In genomic region chr11:99574106-99574505, GRCm38 (mm10) we compare ENCODE assay signal across 8 mouse cellular contexts. TPM values are rescaled to one million over a fixed set of nuclear protein-coding genes. Genes with fewer than 3 reads are reported as not detected.
DNase-seq lines count a peak whose midpoint lies in the region; ATAC-seq and TF ChIP-seq lines count a peak whose summit lies in the region.

No protein-coding gene starts in this region.

- peak overlapping the region; percentile 53 for H3K9ac ChIP-seq in forebrain, embryonic 13.5 days

- peak; percentile 2 for DNase-seq in G1E (ENCODE audit: low spot score)
- peak; percentile 4 for DNase-seq in c-Kit-positive CD71-positive TER-119-negative erythroid progenitor cells, embryonic 14.5 days (ENCODE audit: low read depth)
- DNase-seq in hindbrain, embryonic 10.5 days (ENCODE audit: low spot score) = peak; percentile 83
- peak; percentile 24 to 65 for DNase-seq in layer of hippocampus, adult 8-10 months (ENCODE audit: low spot score in 2 of 2)
- DNase-seq in lung, postnatal 36 days = peak; percentile 84
- DNase-seq in retina, postnatal 7 days (ENCODE audit: low read depth, low spot score) = peak; percentile 54
- DNase-seq in urinary bladder, postnatal 10 days (ENCODE audit: low spot score) = peak; percentile 30

- ATAC-seq in G1E (ENCODE audit: extremely low read depth, insufficient number of reproducible peaks, low FRiP score, poor library complexity, severe bottlenecking) = peak; percentile 45; the same call in 1 of the 2 replicates
- ATAC-seq in forebrain, embryonic 13.5 days = peak; percentile 83

- no peak overlapping the region for H3K4me3 ChIP-seq in G1E (ENCODE audit: low read depth, low read length)
- peak overlapping the region; percentile 21; the same call in 1 of the 2 replicates for H3K4me3 ChIP-seq in forebrain, embryonic 13.5 days
- H3K4me3 ChIP-seq in hindbrain, embryonic 10.5 days = peak overlapping the region; percentile 26; the same call in 1 of the 2 replicates

- peak overlapping the region; percentile 51 for H3K4me2 ChIP-seq in forebrain, embryonic 13.5 days

- H3K27ac ChIP-seq in forebrain, embryonic 13.5 days = no peak overlapping the region
- peak overlapping the region; percentile 73; the same call in 1 of the 2 replicates for H3K27ac ChIP-seq in hindbrain, embryonic 10.5 days

- TF ChIP-seq CTCF in G1E (IDR thresholded peaks at IDR 0.05; ENCODE audit: low read depth, low read length) = peak; percentile 38; the same call in 1 of the 2 replicates

- WGBS in forebrain, embryonic 13.5 days = 3% methylated on average over 7 of the region's 7 CpGs
- WGBS in hindbrain, embryonic 10.5 days = 6% methylated on average over 7 of the region's 7 CpGs

- H3K9me3 ChIP-seq in G1E (replicated peaks) = peaks cover 11% of the 10 kb centered on the region
- no peaks in the 10 kb centered on the region for H3K9me3 ChIP-seq in forebrain, embryonic 13.5 days (replicated peaks)
- no peaks in the 10 kb centered on the region for H3K9me3 ChIP-seq in hindbrain, embryonic 10.5 days

- H3K4me1 ChIP-seq in G1E (ENCODE audit: insufficient read depth, low read depth, low read length) = no peaks in the 10 kb centered on the region
- no peaks in the 10 kb centered on the region for H3K4me1 ChIP-seq in forebrain, embryonic 13.5 days
- peaks cover 4% of the 10 kb centered on the region; the same call in 1 of the 2 replicates for H3K4me1 ChIP-seq in hindbrain, embryonic 10.5 days (replicated peaks)

- H3K36me3 ChIP-seq in G1E (replicated peaks) = no peaks in the 10 kb centered on the region
- no peaks in the 10 kb centered on the region for H3K36me3 ChIP-seq in forebrain, embryonic 13.5 days (ENCODE audit: poor library complexity, severe bottlenecking)
- H3K36me3 ChIP-seq in hindbrain, embryonic 10.5 days = no peaks in the 10 kb centered on the region

- no peaks in the 10 kb centered on the region for H3K27me3 ChIP-seq in G1E (ENCODE audit: insufficient read depth, low read length)
- no peaks in the 10 kb centered on the region for H3K27me3 ChIP-seq in forebrain, embryonic 13.5 days
- no peaks in the 10 kb centered on the region for H3K27me3 ChIP-seq in hindbrain, embryonic 10.5 days (ENCODE audit: insufficient read depth, poor library complexity, severe bottlenecking)

RNA-seq across cellular contexts. Expression of gene Krtap1-5, which starts 6.7 kb away (rescaled TPM):
- total RNA-seq in G1E (2014; fragmentation: Nextera tagmentation) = not detected in 2 replicates
- 0.11 and 0.12 TPM in 2 replicates for total RNA-seq in G1E (2017)
- not detected in 2 replicates for polyA plus RNA-seq in G1E (2012)
- not detected in 2 replicates for polyA plus RNA-seq in forebrain, embryonic 13.5 days (2015; fragmentation: Nextera tagmentation; extraction: Ambion mirVana)
- polyA plus RNA-seq in hindbrain, embryonic 10.5 days (2016; fragmentation: Nextera tagmentation; extraction: Ambion mirVana) = not detected in 2 replicates
- not detected for total RNA-seq in layer of hippocampus, adult 8-10 months (2022)

RNA-seq across cellular contexts. Expression of gene Krtap3-1, which starts 7.7 kb away (rescaled TPM):
- not detected in 2 replicates for total RNA-seq in G1E (2014; fragmentation: Nextera tagmentation)
- not detected in 2 replicates for total RNA-seq in G1E (2017)
- polyA plus RNA-seq in G1E (2012) = not detected in 2 replicates
- not detected in 2 replicates for polyA plus RNA-seq in forebrain, embryonic 13.5 days (2015; fragmentation: Nextera tagmentation; extraction: Ambion mirVana)
- polyA plus RNA-seq in hindbrain, embryonic 10.5 days (2016; fragmentation: Nextera tagmentation; extraction: Ambion mirVana) = not detected in 2 replicates
- not detected for total RNA-seq in layer of hippocampus, adult 8-10 months (2022)

RNA-seq across cellular contexts. Expression of gene Krtap1-4, which starts 9.3 kb away (rescaled TPM):
- total RNA-seq in G1E (2014; fragmentation: Nextera tagmentation) (not detected in 2 replicates), G1E (2017) (0.41 TPM in 1 of 2 replicates, not detected in the other)
- polyA plus RNA-seq in G1E (2012) = not detected in 2 replicates
- not detected in 2 replicates for polyA plus RNA-seq in forebrain, embryonic 13.5 days (2015; fragmentation: Nextera tagmentation; extraction: Ambion mirVana)
- not detected in 2 replicates for polyA plus RNA-seq in hindbrain, embryonic 10.5 days (2016; fragmentation: Nextera tagmentation; extraction: Ambion mirVana)
- total RNA-seq in layer of hippocampus, adult 8-10 months (2022) = not detected

RNA-seq across cellular contexts. Expression of gene Gm11939, which starts 14.8 kb away (rescaled TPM):
- total RNA-seq in G1E (2014; fragmentation: Nextera tagmentation) (not detected in 2 replicates), G1E (2017) (not detected in 2 replicates)
- polyA plus RNA-seq in G1E (2012) = not detected in 2 replicates
- not detected in 2 replicates for polyA plus RNA-seq in forebrain, embryonic 13.5 days (2015; fragmentation: Nextera tagmentation; extraction: Ambion mirVana)
- polyA plus RNA-seq in hindbrain, embryonic 10.5 days (2016; fragmentation: Nextera tagmentation; extraction: Ambion mirVana) = not detected in 2 replicates
- not detected for total RNA-seq in layer of hippocampus, adult 8-10 months (2022)

RNA-seq across cellular contexts. Expression of gene Krtap1-3, which starts 17.0 kb away (rescaled TPM):
- total RNA-seq in G1E (2014; fragmentation: Nextera tagmentation) (not detected in 2 replicates), G1E (2017) (not detected in 2 replicates)
- not detected in 2 replicates for polyA plus RNA-seq in G1E (2012)
- polyA plus RNA-seq in forebrain, embryonic 13.5 days (2015; fragmentation: Nextera tagmentation; extraction: Ambion mirVana) = not detected in 2 replicates
- polyA plus RNA-seq in hindbrain, embryonic 10.5 days (2016; fragmentation: Nextera tagmentation; extraction: Ambion mirVana) = not detected in 2 replicates
- total RNA-seq in layer of hippocampus, adult 8-10 months (2022) = not detected

Comparison
In these comparisons a context has a peak if more than half of its experiments do, and no peak if none do; other contexts are left out.
1. DNase-seq: peak in every context shown above with its lines; median percentile 84 in lung, postnatal 36 days; 83 in hindbrain, embryonic 10.5 days; 54 in retina, postnatal 7 days; 44 in layer of hippocampus, adult 8-10 months; 30 in urinary bladder, postnatal 10 days; 4 in c-Kit-positive CD71-positive TER-119-negative erythroid progenitor cells, embryonic 14.5 days; 2 in G1E.